Mouse (Mus musculus) forebrain, embryonic 13.5 days (tissue): ENCODE measurements around the gene Tmem86b. TPM values are rescaled to one million over a fixed set of nuclear protein-coding genes. Genes with fewer than 3 reads are reported as not detected.

ENCODE experiments used
- ATAC-seq: fragments of 200-750 bp; cut with Nextera tagmentation; 2 replicates; pipeline ENCODE4 v1.8.0; 2017
- H3K27ac ChIP-seq: fragments of 300-500 bp; sonication (generic); 2 replicates; pipeline ENCODE4 v1.5.1; 2015; ENCODE audit warnings: inconsistent platforms, mild to moderate bottlenecking, moderate library complexity
- H3K27me3 ChIP-seq: fragments of 300-500 bp; sonication (generic); 2 replicates; pipeline ENCODE4 v1.6.1; 2015; ENCODE audit warnings: mild to moderate bottlenecking, inconsistent platforms
- H3K36me3 ChIP-seq: fragments of 300-500 bp; sonication (generic); 2 replicates; pipeline ENCODE4 v1.6.1; 2015; ENCODE audit warnings: mild to moderate bottlenecking, inconsistent platforms; ENCODE audit not compliant: poor library complexity, severe bottlenecking
- H3K4me1 ChIP-seq: fragments of 300-500 bp; sonication (generic); 2 replicates; pipeline ENCODE4 v1.6.1; 2015; ENCODE audit warnings: inconsistent platforms
- H3K4me2 ChIP-seq: fragments of 300-500 bp; sonication (generic); 2 replicates; pipeline ENCODE4 v1.6.1; 2015; ENCODE audit warnings: inconsistent platforms, mild to moderate bottlenecking, moderate library complexity
- H3K4me3 ChIP-seq: fragments of 300-500 bp; sonication (generic); 2 replicates; pipeline ENCODE4 v1.5.1; 2015; ENCODE audit warnings: mild to moderate bottlenecking, inconsistent platforms
- H3K9ac ChIP-seq: fragments of 300-500 bp; sonication (generic); 2 replicates; pipeline ENCODE4 v1.6.1; 2015; ENCODE audit warnings: mild to moderate bottlenecking, inconsistent platforms
- H3K9me3 ChIP-seq: fragments of 300-500 bp; sonication (generic); replicated peaks from 2 replicates; pipeline ENCODE4 v1.6.1; 2016; ENCODE audit warnings: inconsistent platforms
- WGBS: fragments of 180-500 bp; shearing (Covaris S2); methylation state at CpG from one replicate; pipeline ENCODE4 v1.1.7; 2015; 5-methylcytosine and 5-hydroxymethylcytosine counted together
- polyA plus RNA-seq: library from polyadenylated mRNA; unstranded; fragments of >200 nt; fragmentation: Nextera tagmentation; extraction: Ambion mirVana; gene quantifications from 2 replicates; pipeline ENCODE4 v1.2.1, GENCODE M21; 2015

The Tmem86b gene
- polyA plus RNA-seq, 1 experiment from 2014 or later: 2.9 TPM

- H3K36me3 ChIP-seq: peaks cover 8% of the 10 kb centered on the region
- H3K27me3 ChIP-seq: no peaks in the 10 kb centered on the region
- under 1% methylated on average over 59 of the region's 78 CpGs for WGBS
- peak overlapping the region; percentile 98 for H3K4me2 ChIP-seq
- ATAC-seq: peak; percentile 77
- H3K4me3 ChIP-seq: peak overlapping the region; percentile 88
- H3K9ac ChIP-seq: peak overlapping the region; percentile 95
- H3K27ac ChIP-seq: peak overlapping the region; percentile 97
- H3K4me1 ChIP-seq: peaks cover 52% of the 10 kb centered on the region
- H3K9me3 ChIP-seq: no peaks in the 10 kb centered on the region
Observed at GRCm38 (mm10) chr7:4658128-4658907, 27.1 kb upstream of the Tmem86b start.

GRCm38 (mm10) chr7:4657521-4658127, 26.4 kb upstream of the Tmem86b start:
- WGBS: 59% methylated on average over 9 of the region's 9 CpGs
- H3K27ac ChIP-seq: no peak overlapping the region; the same call in 1 of the 2 replicates

GRCm38 (mm10) chr7:4656818-4657217, 25.6 kb upstream of the Tmem86b start:
- no peak for ATAC-seq
- H3K27ac ChIP-seq: no peak overlapping the region
- peak overlapping the region; percentile 88 for H3K4me3 ChIP-seq
- H3K9me3 ChIP-seq: no peaks in the 10 kb centered on the region
- H3K4me1 ChIP-seq: peaks cover 56% of the 10 kb centered on the region
- H3K36me3 ChIP-seq: peaks cover 9% of the 10 kb centered on the region
- H3K9ac ChIP-seq: peak overlapping the region; percentile 95
- no peaks in the 10 kb centered on the region for H3K27me3 ChIP-seq
- WGBS: 73% methylated on average over 1 of the region's 1 CpGs
- peak overlapping the region; percentile 98 for H3K4me2 ChIP-seq

More at GRCm38 (mm10) chr7:4657521-4658127, 26.4 kb upstream of the Tmem86b start:
- Histone ChIP-seq H3K4me2 (peak overlapping the region; percentile 98), H3K9me3 (no peaks in the 10 kb centered on the region), H3K4me3 (peak overlapping the region; percentile 88), H3K4me1 (peaks cover 53% of the 10 kb centered on the region), H3K36me3 (peaks cover 8% of the 10 kb centered on the region), H3K27me3 (no peaks in the 10 kb centered on the region), H3K9ac (peak overlapping the region; percentile 95)
- no peak for ATAC-seq

GRCm38 (mm10) chr7:4655916-4656315, 24.7 kb upstream of the Tmem86b start:
- Histone ChIP-seq H3K4me3 (no peak overlapping the region), H3K9ac (peak overlapping the region; percentile 43; the same call in 1 of the 2 replicates)

GRCm38 (mm10) chr7:4655393-4655792, 24.2 kb upstream of the Tmem86b start:
- peaks cover 17% of the 10 kb centered on the region for H3K36me3 ChIP-seq
- H3K4me2 ChIP-seq: no peak overlapping the region
- WGBS: 89% methylated on average over 4 of the region's 4 CpGs
- peaks cover 49% of the 10 kb centered on the region for H3K4me1 ChIP-seq
- no peak overlapping the region for H3K9ac ChIP-seq
- H3K9me3 ChIP-seq: no peaks in the 10 kb centered on the region
- H3K4me3 ChIP-seq: no peak overlapping the region
- H3K27ac ChIP-seq: no peak overlapping the region
- H3K27me3 ChIP-seq: no peaks in the 10 kb centered on the region
- no peak for ATAC-seq

More at GRCm38 (mm10) chr7:4655916-4656315, 24.7 kb upstream of the Tmem86b start:
- peaks cover 17% of the 10 kb centered on the region for H3K36me3 ChIP-seq
- no peaks in the 10 kb centered on the region for H3K9me3 ChIP-seq
- H3K4me2 ChIP-seq: peak overlapping the region; percentile 98
- H3K4me1 ChIP-seq: peaks cover 55% of the 10 kb centered on the region
- H3K27me3 ChIP-seq: no peaks in the 10 kb centered on the region
- 74% methylated on average over 1 of the region's 1 CpGs for WGBS
- no peak overlapping the region for H3K27ac ChIP-seq
- no peak for ATAC-seq

- H3K4me3 ChIP-seq: no peak overlapping the region
- H3K27ac ChIP-seq: no peak overlapping the region
- H3K27me3 ChIP-seq: no peaks in the 10 kb centered on the region
- 93% methylated on average over 2 of the region's 2 CpGs for WGBS
- no peak overlapping the region for H3K4me2 ChIP-seq
- peak overlapping the region; percentile 17; the same call in 1 of the 2 replicates for H3K9ac ChIP-seq
- ATAC-seq: no peak
- peaks cover 40% of the 10 kb centered on the region for H3K4me1 ChIP-seq
- H3K36me3 ChIP-seq: peaks cover 17% of the 10 kb centered on the region
- H3K9me3 ChIP-seq: no peaks in the 10 kb centered on the region
Observed at GRCm38 (mm10) chr7:4654221-4654620, 23.0 kb upstream of the Tmem86b start.

GRCm38 (mm10) chr7:4653780-4654179, 22.6 kb upstream of the Tmem86b start:
- H3K27me3 ChIP-seq: no peaks in the 10 kb centered on the region
- H3K9me3 ChIP-seq: no peaks in the 10 kb centered on the region
- H3K9ac ChIP-seq: 0 out of 2 replicates have a peak overlapping the region, but pooled peaks have one; percentile 17
- H3K4me1 ChIP-seq: peaks cover 40% of the 10 kb centered on the region
- H3K4me3 ChIP-seq: no peak overlapping the region
- WGBS: 88% methylated on average over 7 of the region's 7 CpGs
- no peak overlapping the region for H3K27ac ChIP-seq
- no peak overlapping the region for H3K4me2 ChIP-seq
- peaks cover 17% of the 10 kb centered on the region for H3K36me3 ChIP-seq
- no peak for ATAC-seq

GRCm38 (mm10) chr7:4653351-4653750, 22.1 kb upstream of the Tmem86b start:
- Histone ChIP-seq H3K9ac (no peak overlapping the region), H3K9me3 (no peaks in the 10 kb centered on the region), H3K4me2 (no peak overlapping the region), H3K4me1 (peaks cover 40% of the 10 kb centered on the region), H3K36me3 (peaks cover 17% of the 10 kb centered on the region), H3K27ac (no peak overlapping the region), H3K4me3 (no peak overlapping the region), H3K27me3 (no peaks in the 10 kb centered on the region)
- no peak for ATAC-seq
- WGBS: 85% methylated on average over 5 of the region's 5 CpGs

GRCm38 (mm10) chr7:4652726-4653125, 21.5 kb upstream of the Tmem86b start:
- peaks cover 36% of the 10 kb centered on the region for H3K4me1 ChIP-seq
- whole genome bisulfite sequencing: 96% methylated on average over 5 of the region's 5 CpGs

GRCm38 (mm10) chr7:4651581-4651980, 20.4 kb upstream of the Tmem86b start:
- Histone ChIP-seq H3K4me2 (no peak overlapping the region), H3K27me3 (no peaks in the 10 kb centered on the region), H3K9ac (no peak overlapping the region), H3K36me3 (peaks cover 22% of the 10 kb centered on the region), H3K4me1 (peaks cover 24% of the 10 kb centered on the region), H3K27ac (no peak overlapping the region), H3K4me3 (no peak overlapping the region), H3K9me3 (no peaks in the 10 kb centered on the region)
- ATAC-seq: no peak
- WGBS: 91% methylated on average over 8 of the region's 8 CpGs

More at GRCm38 (mm10) chr7:4652726-4653125, 21.5 kb upstream of the Tmem86b start:
- no peak overlapping the region for H3K27ac ChIP-seq
- peaks cover 17% of the 10 kb centered on the region for H3K36me3 ChIP-seq
- no peaks in the 10 kb centered on the region for H3K9me3 ChIP-seq
- no peak for ATAC-seq
- no peaks in the 10 kb centered on the region for H3K27me3 ChIP-seq
- H3K4me2 ChIP-seq: no peak overlapping the region
- no peak overlapping the region for H3K4me3 ChIP-seq
- H3K9ac ChIP-seq: no peak overlapping the region

GRCm38 (mm10) chr7:4647992-4648391, 16.8 kb upstream of the Tmem86b start:
- Histone ChIP-seq H3K27me3 (no peaks in the 10 kb centered on the region), H3K9ac (no peak overlapping the region), H3K4me1 (0 out of 2 replicates have a peak, but pooled peaks cover 3% of the 10 kb centered on the region), H3K27ac (no peak overlapping the region), H3K4me3 (no peak overlapping the region), H3K36me3 (peaks cover 57% of the 10 kb centered on the region), H3K4me2 (no peak overlapping the region), H3K9me3 (no peaks in the 10 kb centered on the region)
- no peak for ATAC-seq
- WGBS: 90% methylated on average over 2 of the region's 2 CpGs

- no peak overlapping the region for H3K4me2 ChIP-seq
- no peak for ATAC-seq
- peaks cover 58% of the 10 kb centered on the region for H3K36me3 ChIP-seq
- no peaks in the 10 kb centered on the region for H3K9me3 ChIP-seq
- H3K27me3 ChIP-seq: no peaks in the 10 kb centered on the region
- no peak overlapping the region for H3K4me3 ChIP-seq
- no peaks in the 10 kb centered on the region for H3K4me1 ChIP-seq
- H3K9ac ChIP-seq: no peak overlapping the region
- no peak overlapping the region for H3K27ac ChIP-seq
- 78% methylated on average over 6 of the region's 6 CpGs for WGBS
Observed at GRCm38 (mm10) chr7:4647291-4647690, 16.1 kb upstream of the Tmem86b start.
